Mouse (Mus musculus): ENCODE results near the gene Hist1h2bm. TPM values are rescaled to one million over a fixed set of nuclear protein-coding genes. Genes with fewer than 3 reads are reported as not detected.

Hist1h2bm gene
- polyA plus RNA-seq, 1 experiment from 2014 or later, result 2.2 TPM

Small RNAs within 50 kb of the gene (microRNA-seq; reads per million reads assigned to microRNA genes)
- gene Gm44357, result not detected
- gene Gm44367, result not detected
- gene Gm44454, result not detected

Other genes starting within 250 kb of the Hist1h2bm start
- gene Zkscan4, start 243.1 kb upstream of the Hist1h2bm start, polyA plus RNA-seq (2015; fragmentation: Nextera tagmentation; extraction: Ambion mirVana), result 10.1 and 10.7 TPM in 2 replicates
- gene Gm10065, start 242.6 kb upstream of the Hist1h2bm start, polyA plus RNA-seq (2015; fragmentation: Nextera tagmentation; extraction: Ambion mirVana), result not detected in 2 replicates
- gene AK157302, start 226.8 kb upstream of the Hist1h2bm start, polyA plus RNA-seq (2015; fragmentation: Nextera tagmentation; extraction: Ambion mirVana), result 0.35 and 0.48 TPM in 2 replicates
- gene Gm11273, start 220.6 kb upstream of the Hist1h2bm start, polyA plus RNA-seq (2015; fragmentation: Nextera tagmentation; extraction: Ambion mirVana), result 7.4 and 8.0 TPM in 2 replicates
- 6.9 and 8.0 TPM in 2 replicates for gene Zkscan8, start 190.9 kb upstream of the Hist1h2bm start, polyA plus RNA-seq (2015; fragmentation: Nextera tagmentation; extraction: Ambion mirVana)
- gene Olfr1366, start 179.2 kb upstream of the Hist1h2bm start, polyA plus RNA-seq (2015; fragmentation: Nextera tagmentation; extraction: Ambion mirVana), result 0.15 and 0.29 TPM in 2 replicates
- gene Olfr1535, start 162.2 kb upstream of the Hist1h2bm start, polyA plus RNA-seq (2015; fragmentation: Nextera tagmentation; extraction: Ambion mirVana), result 0.07 TPM in 1 of 2 replicates, not detected in the other
- gene Olfr1364, start 140.3 kb upstream of the Hist1h2bm start, polyA plus RNA-seq (2015; fragmentation: Nextera tagmentation; extraction: Ambion mirVana), result not detected in 2 replicates
- not detected in 2 replicates for gene Olfr1362, start 108.0 kb upstream of the Hist1h2bm start, polyA plus RNA-seq (2015; fragmentation: Nextera tagmentation; extraction: Ambion mirVana)
- 0.06 TPM in 1 of 2 replicates, not detected in the other for gene Olfr11, start 79.5 kb upstream of the Hist1h2bm start, polyA plus RNA-seq (2015; fragmentation: Nextera tagmentation; extraction: Ambion mirVana)
- not detected in 2 replicates for gene Olfr1361, start 58.7 kb upstream of the Hist1h2bm start, polyA plus RNA-seq (2015; fragmentation: Nextera tagmentation; extraction: Ambion mirVana)
- not detected in 2 replicates for gene Olfr1360, start 44.6 kb upstream of the Hist1h2bm start, polyA plus RNA-seq (2015; fragmentation: Nextera tagmentation; extraction: Ambion mirVana)
- not detected in 2 replicates for gene Olfr1359, start 23.9 kb upstream of the Hist1h2bm start, polyA plus RNA-seq (2015; fragmentation: Nextera tagmentation; extraction: Ambion mirVana)
- gene Hist1h2bl, start 5.9 kb upstream of the Hist1h2bm start, polyA plus RNA-seq (2015; fragmentation: Nextera tagmentation; extraction: Ambion mirVana), result 1.9 TPM in 1 of 2 replicates, not detected in the other
- gene Hist1h2ai, start 5.6 kb upstream of the Hist1h2bm start, polyA plus RNA-seq (2015; fragmentation: Nextera tagmentation; extraction: Ambion mirVana), result 12.5 and 20.8 TPM in 2 replicates
- gene Hist1h3h, start 4.4 kb upstream of the Hist1h2bm start, polyA plus RNA-seq (2015; fragmentation: Nextera tagmentation; extraction: Ambion mirVana), result 2.2 and 3.7 TPM in 2 replicates
- 0.94 and 1.2 TPM in 2 replicates for gene Hist1h4j, start 13.0 kb downstream of the Hist1h2bm start, polyA plus RNA-seq (2015; fragmentation: Nextera tagmentation; extraction: Ambion mirVana)
- 1.5 and 1.6 TPM in 2 replicates for gene Hist1h4k, start 28.5 kb downstream of the Hist1h2bm start, polyA plus RNA-seq (2015; fragmentation: Nextera tagmentation; extraction: Ambion mirVana)
- gene Hist1h2ak, start 31.8 kb downstream of the Hist1h2bm start, polyA plus RNA-seq (2015; fragmentation: Nextera tagmentation; extraction: Ambion mirVana), result 12.3 and 18.7 TPM in 2 replicates
- gene Hist1h2bn, start 32.1 kb downstream of the Hist1h2bm start, polyA plus RNA-seq (2015; fragmentation: Nextera tagmentation; extraction: Ambion mirVana), result 0.85 and 2.3 TPM in 2 replicates
- 6.5 and 7.8 TPM in 2 replicates for gene Hist1h1b, start 58.6 kb downstream of the Hist1h2bm start, polyA plus RNA-seq (2015; fragmentation: Nextera tagmentation; extraction: Ambion mirVana)
- gene Hist1h3i, start 61.3 kb downstream of the Hist1h2bm start, polyA plus RNA-seq (2015; fragmentation: Nextera tagmentation; extraction: Ambion mirVana), result 49.1 and 60.2 TPM in 2 replicates
- 1.7 TPM in 1 of 2 replicates, not detected in the other for gene Hist1h2an, start 65.2 kb downstream of the Hist1h2bm start, polyA plus RNA-seq (2015; fragmentation: Nextera tagmentation; extraction: Ambion mirVana)
- 2.0 TPM in 1 of 2 replicates, not detected in the other for gene Hist1h2bp, start 65.4 kb downstream of the Hist1h2bm start, polyA plus RNA-seq (2015; fragmentation: Nextera tagmentation; extraction: Ambion mirVana)
- gene Hist1h2bq, start 88.2 kb downstream of the Hist1h2bm start, polyA plus RNA-seq (2015; fragmentation: Nextera tagmentation; extraction: Ambion mirVana), result 7.9 and 8.0 TPM in 2 replicates
- gene Hist1h2ao, start 88.4 kb downstream of the Hist1h2bm start, polyA plus RNA-seq (2015; fragmentation: Nextera tagmentation; extraction: Ambion mirVana), result not detected in 2 replicates
- gene Hist1h4m, start 89.7 kb downstream of the Hist1h2bm start, polyA plus RNA-seq (2015; fragmentation: Nextera tagmentation; extraction: Ambion mirVana), result not detected in 2 replicates
- 5.9 and 6.4 TPM in 2 replicates for gene Hist1h4n, start 110.2 kb downstream of the Hist1h2bm start, polyA plus RNA-seq (2015; fragmentation: Nextera tagmentation; extraction: Ambion mirVana)
- 1,189 and 1,296 TPM in 2 replicates for gene Hist1h2ap, start 111.5 kb downstream of the Hist1h2bm start, polyA plus RNA-seq (2015; fragmentation: Nextera tagmentation; extraction: Ambion mirVana)
- 7.8 and 8.3 TPM in 2 replicates for gene Hist1h2br, start 111.7 kb downstream of the Hist1h2bm start, polyA plus RNA-seq (2015; fragmentation: Nextera tagmentation; extraction: Ambion mirVana)
- gene Zfp184, start 223.1 kb downstream of the Hist1h2bm start, polyA plus RNA-seq (2015; fragmentation: Nextera tagmentation; extraction: Ambion mirVana), result 24.8 and 25.7 TPM in 2 replicates